Mouse (Mus musculus) CH12.LX (cell line): ENCODE measurements around the gene Capn3. TPM values are rescaled to one million over a fixed set of nuclear protein-coding genes. Genes with fewer than 3 reads are reported as not detected.

Experiments used
- DNase-seq: peaks from one replicate; pipeline ENCODE4 v3.0.0-alpha.2; 2013; ENCODE audit errors: extremely low read depth
- H3K27ac ChIP-seq: 2 replicates; pipeline ENCODE4 v1.5.1; 2012; ENCODE audit warnings: low read depth, mild to moderate bottlenecking, control low read depth, moderate library complexity; ENCODE audit not compliant: insufficient read depth
- H3K27me3 ChIP-seq: replicated peaks from 2 replicates; pipeline ENCODE3; 2012; ENCODE audit warnings: inconsistent platforms
- H3K36me3 ChIP-seq, 2 experiments: replicated peaks in 1 of 2; 2 replicates each; pipeline versions ENCODE3 to v1.6.1; 2012; ENCODE audit warnings: inconsistent platforms in 1 of 2, low read length in 1 of 2, mild to moderate bottlenecking in 1 of 2, mixed read lengths in 1 of 2, moderate library complexity in 1 of 2; ENCODE audit not compliant: control insufficient read depth in 1 of 2, insufficient read depth in 1 of 2
- H3K4me1 ChIP-seq, 2 experiments: 2 replicates each; pipeline ENCODE4 v1.6.1; 2012; ENCODE audit warnings: inconsistent platforms in 1 of 2, moderate library complexity in 1 of 2; ENCODE audit not compliant: insufficient read depth in 2 of 2, control insufficient read depth in 1 of 2
- H3K4me2 ChIP-seq: 2 replicates; pipeline ENCODE4 v1.6.1; 2012; ENCODE audit warnings: low read depth, mild to moderate bottlenecking, control low read depth; ENCODE audit not compliant: poor library complexity, insufficient read depth, severe bottlenecking
- H3K4me3 ChIP-seq, 3 experiments: fragments of 150-350 bp in 1 of 3; sonication (generic) in 1 of 3; replicated peaks in 1 of 3; 2 replicates each; pipeline versions ENCODE3 to v1.5.1; 2011 to 2012; ENCODE audit warnings: low read depth in 2 of 3, low read length in 2 of 3, mild to moderate bottlenecking in 2 of 3, moderate library complexity in 2 of 3, control low read depth in 1 of 3, improper control_type of control experiment in 1 of 3, inconsistent platforms in 1 of 3, mixed read lengths in 1 of 3; ENCODE audit not compliant: poor library complexity in 1 of 3
- H3K79me2 ChIP-seq: replicated peaks from 2 replicates; pipeline ENCODE4 v1.6.1; 2012; ENCODE audit warnings: mild to moderate bottlenecking, moderate library complexity; ENCODE audit not compliant: control insufficient read depth, poor library complexity, insufficient read depth, severe bottlenecking; ENCODE audit errors: extremely low read depth
- H3K9ac ChIP-seq: 2 replicates; pipeline ENCODE4 v1.6.1; 2012; ENCODE audit warnings: low read depth, mild to moderate bottlenecking, control low read depth, moderate library complexity; ENCODE audit not compliant: insufficient read depth
- H3K9me3 ChIP-seq: replicated peaks from 2 replicates; pipeline ENCODE3; 2012; ENCODE audit warnings: low read length, inconsistent platforms, mixed read lengths
- CHD2 ChIP-seq: IDR thresholded peaks from 2 replicates; pipeline ENCODE4 v1.6.1; 2011; ENCODE audit warnings: low read length, improper control_type of control experiment
- CTCF ChIP-seq, 2 experiments: IDR thresholded peaks in 1 of 2; conservative IDR thresholded peaks in 1 of 2; 2 replicates each; pipeline ENCODE4 v1.5.1; 2011 to 2012; ENCODE audit warnings: low read depth in 2 of 2, low read length in 2 of 2, improper control_type of control experiment in 1 of 2, inconsistent platforms in 1 of 2, mild to moderate bottlenecking in 1 of 2, moderate library complexity in 1 of 2
- E2F4 ChIP-seq: IDR thresholded peaks from 2 replicates; pipeline ENCODE4 v1.6.1; 2011; ENCODE audit warnings: low read depth, low read length, improper control_type of control experiment; ENCODE audit not compliant: insufficient replicate concordance
- EP300 ChIP-seq: IDR thresholded peaks from 2 replicates; pipeline ENCODE4 v1.6.1; 2011; ENCODE audit warnings: low read length, improper control_type of control experiment
- ETS1 ChIP-seq: conservative IDR thresholded peaks from 2 replicates; pipeline ENCODE4 v1.6.1; 2012; ENCODE audit warnings: low read depth, mild to moderate bottlenecking, inconsistent platforms, low read length, improper control_type of control experiment, moderate library complexity
- IRF4 ChIP-seq: IDR thresholded peaks from 2 replicates; pipeline ENCODE4 v1.6.1; 2014; ENCODE audit warnings: low read depth, mild to moderate bottlenecking, inconsistent platforms, low read length, improper control_type of control experiment
- JUN ChIP-seq: IDR thresholded peaks from 2 replicates; pipeline ENCODE4 v1.6.1; 2011; ENCODE audit warnings: low read depth, mild to moderate bottlenecking, low read length, improper control_type of control experiment, moderate library complexity; ENCODE audit not compliant: insufficient read depth
- MAZ ChIP-seq: IDR thresholded peaks from 2 replicates; pipeline ENCODE4 v1.6.1; 2012; ENCODE audit warnings: low read depth, mild to moderate bottlenecking, inconsistent platforms, low read length, improper control_type of control experiment, moderate library complexity
- MYC ChIP-seq: IDR thresholded peaks from 2 replicates; pipeline ENCODE4 v1.6.1; 2011; ENCODE audit warnings: low read depth, mild to moderate bottlenecking, improper control_type of control experiment, low read length
- NELFE ChIP-seq: IDR thresholded peaks from 2 replicates; pipeline ENCODE4 v1.6.1; 2011; ENCODE audit warnings: low read depth, low read length, improper control_type of control experiment
- NRF1 ChIP-seq: IDR thresholded peaks from 2 replicates; pipeline ENCODE4 v1.6.1; 2014; ENCODE audit warnings: low read depth, mild to moderate bottlenecking, inconsistent platforms, low read length, improper control_type of control experiment, moderate library complexity
- SIN3A ChIP-seq: IDR thresholded peaks from 2 replicates; pipeline ENCODE4 v1.6.1; 2012; ENCODE audit warnings: low read length, improper control_type of control experiment, inconsistent platforms
- SMC3 ChIP-seq: IDR thresholded peaks from 2 replicates; pipeline ENCODE4 v1.6.1; 2011; ENCODE audit warnings: low read depth, low read length, improper control_type of control experiment
- TBP ChIP-seq: conservative IDR thresholded peaks from 2 replicates; pipeline ENCODE4 v1.6.1; 2011; ENCODE audit warnings: low read depth, low read length, improper control_type of control experiment
- TCF12 ChIP-seq: IDR thresholded peaks from 2 replicates; pipeline ENCODE4 v1.6.1; 2014; ENCODE audit warnings: low read depth, mild to moderate bottlenecking, inconsistent platforms, low read length, improper control_type of control experiment
- UBTF ChIP-seq: IDR thresholded peaks from 2 replicates; pipeline ENCODE4 v1.6.1; 2012; ENCODE audit warnings: low read depth, mild to moderate bottlenecking, inconsistent platforms, low read length, improper control_type of control experiment, moderate library complexity
- ZKSCAN1 ChIP-seq: IDR thresholded peaks from 2 replicates; pipeline ENCODE4 v1.6.1; 2012; ENCODE audit warnings: low read depth, inconsistent platforms, low read length, improper control_type of control experiment, borderline replicate concordance
- ZMIZ1 ChIP-seq: IDR thresholded peaks from 2 replicates; pipeline ENCODE4 v1.6.1; 2012; ENCODE audit warnings: low read depth, mild to moderate bottlenecking, inconsistent platforms, low read length, improper control_type of control experiment
- ZNF384 ChIP-seq: IDR thresholded peaks from 2 replicates; pipeline ENCODE4 v1.6.1; 2012; ENCODE audit warnings: low read depth, low read length, improper control_type of control experiment, inconsistent platforms
- dilution Hi-C: fragments of 300-500 bp; cut with MboI; formaldehyde crosslinking; loops from 2 replicates; pipeline ENCODE4 v1.14.3; 2020; ENCODE audit warnings: low sequenced_read_pairs; ENCODE audit not compliant: extremely low pct_unique_long_range_greater_than_20kb, extremely low pct_ligation_motif_present
- in situ Hi-C: fragments of 300-500 bp; cut with MboI; formaldehyde crosslinking; loops from 3 replicates; pipeline ENCODE4 v1.14.3; 2019; ENCODE audit warnings: low sequenced_read_pairs, low pct_ligation_motif_present, low pct_unique_long_range_greater_than_20kb, mixed read lengths
- polyA plus RNA-seq: library from polyadenylated mRNA; unstranded; fragments of >175 nt; gene quantifications from 2 replicates; pipeline ENCODE4 v1.2.1, GENCODE M21; 2012; ENCODE audit warnings: low read depth; ENCODE audit not compliant: insufficient read length
- total RNA-seq, 2 experiments: library from RNA; depleted of rRNA; stranded (reverse); fragments of 300-350 nt in 1 of 2; fragments of >200 nt in 1 of 2; gene quantifications; 2 replicates each; pipeline ENCODE4 v1.2.3; 2012 to 2014

The Capn3 gene
- total and polyA plus RNA-seq, 3 experiments, result 3.2 to 7.4 (median 7.2) TPM

DNA sequence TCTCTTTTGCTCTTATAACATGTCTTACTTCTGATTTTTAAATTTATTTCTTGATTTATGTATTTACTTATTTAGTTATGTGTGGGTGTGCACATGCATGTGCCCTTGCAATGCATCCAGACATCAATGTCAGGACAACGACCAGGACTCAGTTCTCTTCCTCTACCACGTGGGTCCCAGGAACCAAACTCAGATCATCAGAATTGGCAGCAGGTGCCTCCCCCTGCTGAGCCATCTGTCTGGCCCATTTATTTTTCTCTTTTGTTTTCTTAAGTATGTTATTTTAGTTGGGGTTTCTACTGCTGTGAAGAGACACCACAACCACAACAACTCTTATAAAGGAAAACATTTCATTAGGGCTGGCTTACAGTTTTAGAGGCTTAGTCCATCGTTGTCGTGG lies 15.0 kb downstream of the Capn3 start:
- Histone ChIP-seq H3K9ac (no peak overlapping the region), H3K27me3 (no peaks in the 10 kb centered on the region), H3K4me3 (no peak overlapping the region), H3K4me1 (peaks cover 9 to 15% of the 10 kb centered on the region in 2 experiments), H3K79me2 (no peaks in the 10 kb centered on the region), H3K27ac (no peak overlapping the region), H3K9me3 (no peaks in the 10 kb centered on the region), H3K36me3 (no peaks in the 10 kb centered on the region), H3K4me2 (no peak overlapping the region)
- no peak for DNase-seq
- in situ Hi-C loops, result loop anchor here (25.0 kb wide), 1 partner anchor 641 kb away; the partner anchor contains the start of gene Tgm7
- TF ChIP-seq MAZ (no peak), IRF4 (no peak), ETS1 (no peak), TBP (no peak), JUN (no peak), TCF12 (no peak), NELFE (no peak), ZMIZ1 (no peak), CTCF (conservative IDR thresholded peaks at IDR 0.05 in 1 of 2, IDR thresholded peaks at IDR 0.05 in 1 of 2; ENCODE audit: low read depth in 2 of 2, low read length in 2 of 2) (no peak), NRF1 (no peak), CHD2 (no peak), ZKSCAN1 (no peak), E2F4 (no peak)
- dilution Hi-C loops, result no loop called here

DNA sequence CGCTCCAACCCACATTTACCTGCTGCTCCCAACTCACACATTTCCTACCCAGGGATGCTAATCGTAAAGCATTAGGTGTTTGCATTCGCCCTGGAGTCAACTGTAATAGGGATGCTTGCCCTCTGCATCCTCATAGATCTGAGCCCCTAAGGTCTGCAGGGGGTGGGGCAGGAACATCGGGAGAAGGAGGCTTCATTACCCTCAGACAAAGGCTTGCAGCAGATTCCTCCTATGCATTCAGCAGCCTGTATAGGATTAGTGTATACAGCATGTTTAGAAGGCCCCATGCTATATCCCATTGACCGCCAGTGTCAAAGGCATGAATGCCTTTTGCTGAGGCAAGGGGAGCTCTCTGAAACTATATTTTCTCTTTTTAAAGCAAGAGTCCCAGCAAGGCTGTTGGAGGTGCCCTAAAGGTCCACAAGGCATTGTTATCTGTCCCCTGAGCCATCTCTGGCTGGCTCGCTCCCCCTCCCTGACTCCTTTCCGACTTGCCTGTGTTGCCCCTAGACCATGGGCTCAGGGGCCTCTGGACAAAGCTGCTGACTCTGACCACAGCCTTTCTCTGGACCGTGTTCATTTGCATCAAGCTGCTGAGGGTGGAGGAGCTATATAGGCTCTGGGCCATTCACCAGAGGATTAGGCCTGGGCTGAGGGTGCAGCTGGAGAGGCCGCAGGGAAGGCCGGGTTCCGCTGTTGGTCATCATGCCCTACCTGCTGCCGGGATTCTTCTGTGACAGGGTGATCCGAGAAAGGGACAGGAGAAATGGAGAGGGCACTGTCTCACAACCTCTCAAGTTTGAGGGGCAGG lies 20.7 kb downstream of the Capn3 start:
- Histone ChIP-seq H3K4me3 (no peak overlapping the region), H3K4me2 (no peak overlapping the region), H3K79me2 (no peaks in the 10 kb centered on the region), H3K9ac (no peak overlapping the region), H3K9me3 (no peaks in the 10 kb centered on the region), H3K36me3 (no peaks in the 10 kb centered on the region)
- DNase-seq, result no peak
- dilution Hi-C loops, result no loop called here
- no peak for TF ChIP-seq SIN3A
- TF ChIP-seq MYC, result no peak
- no peak for TF ChIP-seq IRF4
- no peak for TF ChIP-seq EP300
- no peak for TF ChIP-seq UBTF
- TF ChIP-seq E2F4, result no peak
- TF ChIP-seq SMC3, result no peak
- TF ChIP-seq ZNF384, result no peak
- TF ChIP-seq TCF12, result no peak
- TF ChIP-seq, all 38 proteins: peak for 0
- Histone ChIP-seq H3K4me1 (peaks cover 10% of the 10 kb centered on the region in 2 experiments), H3K27ac (no peak overlapping the region), H3K27me3 (no peaks in the 10 kb centered on the region)
- in situ Hi-C loops, result no loop called here
